Mouse (Mus musculus): Measurements from ENCODE around the gene Kif18b. TPM values are rescaled to one million over a fixed set of nuclear protein-coding genes. Genes with fewer than 3 reads are reported as not detected.

The Kif18b gene
- polyA plus RNA-seq (2016; fragmentation: Nextera tagmentation; extraction: Ambion mirVana) = 9.1 and 9.7 TPM in 2 replicates

DNA sequence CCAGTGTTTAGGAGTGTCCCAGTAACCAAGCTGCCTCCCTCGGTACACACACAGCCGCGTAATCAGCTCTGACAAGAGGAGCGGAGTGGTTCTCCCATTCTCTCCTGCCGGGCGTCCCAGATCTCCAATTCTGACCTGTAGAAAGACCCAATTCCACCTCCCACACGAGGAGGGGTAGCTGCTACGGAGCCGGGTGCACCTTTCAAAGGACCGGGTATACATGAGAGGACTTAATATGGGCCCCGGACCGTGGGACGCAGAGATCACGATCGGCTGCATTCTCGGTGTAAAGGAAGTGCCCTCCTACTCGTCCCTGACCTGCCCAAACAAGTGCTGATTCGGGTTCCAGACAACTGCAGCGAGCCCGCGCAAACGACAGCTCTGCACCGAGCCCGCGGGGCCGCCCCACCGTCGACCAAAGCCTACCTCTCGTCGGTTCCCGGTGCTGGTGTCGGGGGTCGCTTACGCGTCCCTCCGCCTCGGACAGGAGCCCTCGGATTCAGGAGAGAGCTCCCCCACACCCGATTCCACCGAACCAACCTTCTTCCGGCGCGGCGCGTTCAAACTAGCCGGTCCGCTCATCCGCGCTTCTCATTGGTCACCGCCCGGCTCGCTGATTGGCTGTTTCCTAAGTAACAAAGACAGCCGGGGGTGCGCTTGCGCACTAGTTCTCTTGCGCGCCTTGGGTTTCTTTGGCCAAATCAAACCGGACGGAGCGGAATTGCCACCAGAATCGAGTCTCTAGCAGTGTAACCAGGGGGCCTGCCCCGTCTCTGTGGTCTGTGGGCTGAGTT is at the start of gene Kif18b:
Kif18b (minus strand) TSS at position 568 of the 794 bp plus-strand sequence.
- peak within 1 kb of the TSS; percentile 93 for H3K27ac ChIP-seq (replicated peaks)
- peaks cover 18% of the 10 kb centered on the region; the same call in 1 of the 2 replicates for H3K36me3 ChIP-seq
- no peaks in the 10 kb centered on the region for H3K27me3 ChIP-seq
- H3K9ac ChIP-seq (replicated peaks) = peak within 1 kb of the TSS; percentile 73
- peaks cover 30% of the 10 kb centered on the region for H3K4me1 ChIP-seq
- under 1% methylated on average over 62 of the region's 62 CpGs for WGBS
- peak within 1 kb of the TSS; percentile 70 for H3K4me2 ChIP-seq (replicated peaks)
- H3K9me3 ChIP-seq = no peaks in the 10 kb centered on the region
- ATAC-seq (ENCODE audit: low FRiP score, low read depth) = peak; percentile 83
- peak within 1 kb of the TSS; percentile 75 for H3K4me3 ChIP-seq

- Histone ChIP-seq H3K9ac (replicated peaks) (no peak overlapping the region), H3K27me3 (peaks cover 31% of the 10 kb centered on the region; the same call in 1 of the 2 replicates), H3K4me2 (replicated peaks) (no peak overlapping the region), H3K27ac (replicated peaks) (no peak overlapping the region), H3K36me3 (no peaks in the 10 kb centered on the region), H3K4me3 (no peak overlapping the region), H3K4me1 (0 out of 2 replicates have a peak, but pooled peaks cover 3% of the 10 kb centered on the region), H3K9me3 (no peaks in the 10 kb centered on the region)
- no peak for ATAC-seq (ENCODE audit: low FRiP score, low read depth)
- 75% methylated on average over 1 of the region's 1 CpGs for WGBS
Measured at GRCm38 (mm10) chr11:102972326-102972725, 47.4 kb upstream of the Kif18b start.

GRCm38 (mm10) chr11:102971604-102972003 is 46.7 kb upstream of the Kif18b start:
- WGBS = 63% methylated on average over 5 of the region's 5 CpGs
- peaks cover 38% of the 10 kb centered on the region for H3K27me3 ChIP-seq
- ATAC-seq (ENCODE audit: low FRiP score, low read depth) = no peak

DNA sequence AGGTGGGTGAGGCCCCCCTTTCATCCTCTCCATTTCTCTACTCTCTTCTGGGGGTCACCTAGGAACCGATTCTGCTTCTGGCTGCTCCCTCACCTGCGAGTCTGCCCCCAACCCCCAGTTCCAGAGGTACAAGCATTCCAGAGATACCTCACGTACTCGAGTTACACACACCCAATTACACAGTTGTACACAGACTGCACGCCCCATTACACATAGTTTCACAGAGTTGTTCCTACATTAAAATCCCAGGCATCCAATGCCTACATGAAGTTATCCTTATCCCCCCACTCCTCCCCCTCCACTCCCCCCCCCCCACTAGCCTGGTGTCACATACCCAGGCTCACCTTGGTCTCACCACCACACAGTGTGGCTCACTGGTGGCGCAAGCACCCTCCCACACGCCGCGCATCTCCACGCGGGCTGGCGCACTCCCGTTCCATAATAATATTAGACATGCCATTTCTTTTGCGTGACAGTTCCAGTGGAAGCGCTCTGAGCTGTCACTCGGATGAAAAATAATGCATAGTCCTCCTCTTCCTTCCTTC is 39.7 kb upstream of the Kif18b start:
- Histone ChIP-seq H3K9ac (replicated peaks) (no peak overlapping the region), H3K4me3 (no peak overlapping the region), H3K4me2 (replicated peaks) (no peak overlapping the region), H3K27ac (replicated peaks) (peak overlapping the region; percentile 91), H3K4me1 (peaks cover 27% of the 10 kb centered on the region), H3K36me3 (no peaks in the 10 kb centered on the region), H3K27me3 (peaks cover 44% of the 10 kb centered on the region), H3K9me3 (no peaks in the 10 kb centered on the region)
- WGBS = 74% methylated on average over 16 of the region's 16 CpGs
- no peak for ATAC-seq (ENCODE audit: low FRiP score, low read depth)

More at GRCm38 (mm10) chr11:102971604-102972003, 46.7 kb upstream of the Kif18b start:
- no peak overlapping the region for H3K4me3 ChIP-seq
- no peaks in the 10 kb centered on the region for H3K9me3 ChIP-seq
- H3K36me3 ChIP-seq = no peaks in the 10 kb centered on the region
- H3K9ac ChIP-seq (replicated peaks) = no peak overlapping the region
- H3K27ac ChIP-seq (replicated peaks) = no peak overlapping the region
- no peak overlapping the region for H3K4me2 ChIP-seq (replicated peaks)
- H3K4me1 ChIP-seq = 0 out of 2 replicates have a peak, but pooled peaks cover 4% of the 10 kb centered on the region

DNA sequence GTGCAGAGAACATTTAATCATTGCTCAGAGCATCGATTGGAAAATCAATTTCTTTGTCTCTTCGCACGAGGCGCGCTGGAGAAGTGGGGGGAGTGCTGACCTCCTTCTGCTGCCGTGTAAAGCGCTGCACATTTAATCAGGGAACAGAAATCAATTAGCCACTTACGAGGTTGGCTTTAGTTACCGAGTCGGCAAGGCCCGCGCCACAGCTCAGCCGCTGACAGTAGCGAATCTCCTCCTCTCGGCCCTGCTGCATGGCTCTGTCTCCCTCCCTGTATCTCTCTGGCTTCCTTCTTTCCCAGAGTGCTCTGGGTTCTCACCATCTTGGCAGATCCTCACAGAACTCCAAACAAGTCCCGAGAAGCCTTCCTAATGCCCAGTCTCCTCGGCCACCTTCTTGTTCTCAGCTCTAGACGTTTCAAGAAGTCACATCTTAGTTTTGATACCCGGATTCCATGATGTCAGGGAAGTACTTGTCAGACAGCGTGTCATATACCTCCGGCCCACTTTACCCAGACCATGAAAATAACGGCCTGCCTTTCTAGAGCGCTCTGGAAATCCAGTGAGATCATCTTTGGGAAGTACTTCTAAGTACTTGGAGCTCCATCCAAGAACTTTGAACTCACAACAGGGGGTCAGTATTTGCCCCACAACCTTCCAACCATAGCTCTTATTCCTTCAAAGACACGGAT is 39.1 kb upstream of the Kif18b start:
- Histone ChIP-seq H3K36me3 (no peaks in the 10 kb centered on the region), H3K4me3 (peak overlapping the region; percentile 12; the same call in 1 of the 2 replicates), H3K9ac (replicated peaks) (peak overlapping the region; percentile 37), H3K27me3 (peaks cover 41% of the 10 kb centered on the region), H3K4me2 (replicated peaks) (peak overlapping the region; percentile 45), H3K27ac (replicated peaks) (peak overlapping the region; percentile 91), H3K9me3 (no peaks in the 10 kb centered on the region), H3K4me1 (peaks cover 27% of the 10 kb centered on the region)
- ATAC-seq (ENCODE audit: low FRiP score, low read depth) = peak; percentile 24; the same call in 1 of the 2 replicates
- WGBS = 18% methylated on average over 24 of the region's 24 CpGs

GRCm38 (mm10) chr11:102963246-102963854 is 38.4 kb upstream of the Kif18b start:
- WGBS = under 1% methylated on average over 16 of the region's 16 CpGs

DNA sequence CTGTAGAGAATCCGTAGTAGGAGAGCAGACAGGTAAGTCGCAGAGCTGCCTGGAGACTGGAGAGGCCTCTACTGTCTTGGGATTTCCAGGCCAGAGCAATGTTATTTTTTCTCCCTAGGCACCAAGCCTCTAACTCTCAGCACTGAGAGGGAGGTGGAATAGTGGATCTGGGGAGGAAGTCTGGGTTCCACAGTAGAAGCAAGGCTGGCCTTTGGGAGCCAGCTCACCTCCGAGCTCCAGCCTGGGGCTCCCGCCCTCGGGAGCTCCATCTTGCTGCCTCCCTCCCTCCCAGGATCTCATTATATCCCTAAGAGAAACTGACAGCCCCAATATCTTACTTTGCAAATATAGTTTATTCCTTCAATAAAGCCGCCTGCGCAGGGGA is 37.9 kb upstream of the Kif18b start:
- no peak overlapping the region for H3K9ac ChIP-seq (replicated peaks)
- H3K4me1 ChIP-seq = peaks cover 27% of the 10 kb centered on the region
- H3K27me3 ChIP-seq = peaks cover 33% of the 10 kb centered on the region
- H3K9me3 ChIP-seq = no peaks in the 10 kb centered on the region
- no peak; the same call in 1 of the 2 replicates for ATAC-seq (ENCODE audit: low FRiP score, low read depth)
- peak overlapping the region; percentile 91 for H3K27ac ChIP-seq (replicated peaks)
- H3K4me2 ChIP-seq (replicated peaks) = peak overlapping the region; percentile 45
- WGBS = 14% methylated on average over 7 of the region's 7 CpGs
- H3K4me3 ChIP-seq = peak overlapping the region; percentile 12; the same call in 1 of the 2 replicates
- no peaks in the 10 kb centered on the region for H3K36me3 ChIP-seq

More at GRCm38 (mm10) chr11:102963246-102963854, 38.4 kb upstream of the Kif18b start:
- Histone ChIP-seq H3K36me3 (no peaks in the 10 kb centered on the region), H3K27me3 (peaks cover 38% of the 10 kb centered on the region), H3K9ac (replicated peaks) (peak overlapping the region; percentile 37), H3K4me1 (peaks cover 27% of the 10 kb centered on the region), H3K9me3 (no peaks in the 10 kb centered on the region), H3K27ac (replicated peaks) (peak overlapping the region; percentile 91), H3K4me2 (replicated peaks) (peak overlapping the region; percentile 45), H3K4me3 (peak overlapping the region; percentile 12)
- ATAC-seq (ENCODE audit: low FRiP score, low read depth) = peak; percentile 78

- ATAC-seq (ENCODE audit: low FRiP score, low read depth) = no peak
- peaks cover 41% of the 10 kb centered on the region for H3K4me1 ChIP-seq
- H3K4me2 ChIP-seq (replicated peaks) = no peak overlapping the region
Measured at GRCm38 (mm10) chr11:102961082-102961481, 36.2 kb upstream of the Kif18b start.

GRCm38 (mm10) chr11:102958870-102959269 is 33.9 kb upstream of the Kif18b start:
- H3K27ac ChIP-seq (replicated peaks) = no peak overlapping the region
- H3K27me3 ChIP-seq = peaks cover 14% of the 10 kb centered on the region
- no peak overlapping the region for H3K4me3 ChIP-seq
- 77% methylated on average over 1 of the region's 1 CpGs for WGBS
- no peak for ATAC-seq (ENCODE audit: low FRiP score, low read depth)
- H3K4me2 ChIP-seq (replicated peaks) = no peak overlapping the region
- H3K4me1 ChIP-seq = peaks cover 38% of the 10 kb centered on the region
- H3K9me3 ChIP-seq = no peaks in the 10 kb centered on the region
- no peak overlapping the region for H3K9ac ChIP-seq (replicated peaks)
- no peaks in the 10 kb centered on the region for H3K36me3 ChIP-seq

More at GRCm38 (mm10) chr11:102961082-102961481, 36.2 kb upstream of the Kif18b start:
- H3K4me3 ChIP-seq = no peak overlapping the region
- WGBS = 97% methylated on average over 4 of the region's 4 CpGs
- no peak overlapping the region for H3K9ac ChIP-seq (replicated peaks)
- H3K27ac ChIP-seq (replicated peaks) = no peak overlapping the region
- no peaks in the 10 kb centered on the region for H3K9me3 ChIP-seq
- no peaks in the 10 kb centered on the region for H3K36me3 ChIP-seq
- H3K27me3 ChIP-seq = peaks cover 19% of the 10 kb centered on the region

GRCm38 (mm10) chr11:102958431-102958830 is 33.5 kb upstream of the Kif18b start:
- ATAC-seq (ENCODE audit: low FRiP score, low read depth) = no peak
- H3K27ac ChIP-seq (replicated peaks) = no peak overlapping the region
- peaks cover 34% of the 10 kb centered on the region for H3K4me1 ChIP-seq
- peaks cover 14% of the 10 kb centered on the region for H3K27me3 ChIP-seq
- H3K9me3 ChIP-seq = no peaks in the 10 kb centered on the region
- no peak overlapping the region for H3K9ac ChIP-seq (replicated peaks)
- no peak overlapping the region for H3K4me3 ChIP-seq
- WGBS = 89% methylated on average over 6 of the region's 6 CpGs
- H3K36me3 ChIP-seq = no peaks in the 10 kb centered on the region
- no peak overlapping the region for H3K4me2 ChIP-seq (replicated peaks)

GRCm38 (mm10) chr11:102957692-102958091 is 32.8 kb upstream of the Kif18b start:
- 0 out of 2 replicates have a peak overlapping the region, but pooled peaks have one; percentile 2 for H3K9ac ChIP-seq (replicated peaks)
- no peak for ATAC-seq (ENCODE audit: low FRiP score, low read depth)
- 84% methylated on average over 8 of the region's 8 CpGs for WGBS
- no peak overlapping the region for H3K4me3 ChIP-seq
- no peaks in the 10 kb centered on the region for H3K36me3 ChIP-seq
- peaks cover 34% of the 10 kb centered on the region for H3K4me1 ChIP-seq
- no peaks in the 10 kb centered on the region for H3K9me3 ChIP-seq
- H3K27ac ChIP-seq (replicated peaks) = peak overlapping the region; percentile 78
- peaks cover 14% of the 10 kb centered on the region for H3K27me3 ChIP-seq
- H3K4me2 ChIP-seq (replicated peaks) = no peak overlapping the region
